Mouse (Mus musculus) B cell, adult (primary cell): ENCODE data around the gene Eno4. TPM values are rescaled to one million over a fixed set of nuclear protein-coding genes. Genes with fewer than 3 reads are reported as not detected.

Experiments
- total RNA-seq: library from RNA; stranded (reverse); gene quantifications from 4 replicates; pipeline ENCODE4 v1.2.4, GENCODE M21; 2023; ENCODE audit not compliant: inconsistent age

The Eno4 gene
- 0.39 TPM in 1 of 4 replicates, not detected in the others for total RNA-seq

GRCm38 (mm10) chr19:58942841-58943828, at the start of gene Eno4, which contains the start of gene Hspa12a:
TSS of gene Eno4 (plus strand) at chr19:58943425.
TSS of gene Hspa12a (minus strand) at chr19:58943654.

Other genes with a start within 250 kb of the Eno4 start
- 0.72 to 1.9 TPM in 2 of 4 replicates, not detected in the others for gene Pnliprp1, start 214.5 kb upstream of the Eno4 start, total RNA-seq
- not detected in 4 replicates for gene Pnliprp2, start 183.7 kb upstream of the Eno4 start, total RNA-seq
- gene 1700019N19Rik, start 149.0 kb upstream of the Eno4 start, total RNA-seq: not detected in 4 replicates
- gene Hspa12a, start 229 bp downstream of the Eno4 start, total RNA-seq: 3.7 to 6.0 TPM (median 4.1 TPM) in 4 replicates
- 0.19 to 0.36 TPM (median 0.26 TPM) in 3 of 4 replicates, not detected in the other for gene Shtn1, start 132.7 kb downstream of the Eno4 start, total RNA-seq
- not detected in 4 replicates for gene Vax1, start 226.6 kb downstream of the Eno4 start, total RNA-seq